Mouse (Mus musculus): ENCODE results near the gene Btg4.

The Btg4 gene

GRCm38 (mm10) chr9:51165312-51166180 lies 104.8 kb downstream of the Btg4 start, which contains the start of gene Gm32742:
Gene Gm32742 (minus strand): TSS chr9:51165517.
- DNase-seq (ENCODE audit: low spot score in 2 of 2), result no peak

DNA sequence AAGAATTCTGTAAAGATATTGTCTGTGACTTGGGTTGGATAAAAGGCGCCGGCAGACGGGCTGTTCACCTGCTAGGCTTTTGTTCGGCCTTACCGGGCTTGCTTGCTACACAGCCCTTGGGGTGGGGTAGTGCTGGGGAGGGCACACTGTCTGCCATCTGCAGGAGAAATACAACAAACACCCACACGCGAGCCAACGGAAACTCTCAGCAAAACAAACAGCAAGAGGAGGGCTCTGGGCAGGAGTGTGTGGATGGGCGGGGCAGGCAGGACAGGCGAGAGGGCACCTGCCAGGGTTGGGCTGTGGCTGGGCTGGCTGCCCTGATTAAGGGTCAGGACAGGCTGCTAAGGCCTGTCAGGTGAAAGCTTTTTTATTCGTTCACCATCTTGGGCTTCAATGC lies 107.3 kb downstream of the Btg4 start:
- DNase-seq (ENCODE audit: low spot score in 2 of 2), result no peak

DNA sequence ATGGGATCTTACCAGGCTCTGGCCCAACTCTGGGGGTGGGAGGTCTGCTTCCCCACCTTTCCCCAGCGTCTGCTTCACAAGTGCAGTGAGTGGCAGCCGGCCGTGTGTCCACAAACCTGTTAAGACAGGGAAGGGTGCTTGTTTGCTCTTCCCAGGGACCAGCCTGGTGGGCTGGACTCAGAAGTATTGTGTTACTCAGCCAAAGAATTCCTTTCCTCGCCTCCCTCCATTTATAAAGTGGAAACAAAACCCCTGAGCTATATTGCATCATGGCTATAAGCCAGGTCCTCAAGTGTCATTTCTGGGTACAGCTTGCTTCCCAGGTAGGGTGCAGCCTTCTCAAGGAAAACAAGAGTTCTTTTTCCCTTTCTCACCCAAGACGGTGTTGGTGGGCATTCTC lies 108.0 kb downstream of the Btg4 start:
- no peak for DNase-seq (ENCODE audit: low spot score in 2 of 2)

GRCm38 (mm10) chr9:51169133-51169532 lies 108.4 kb downstream of the Btg4 start:
- no peak for DNase-seq (ENCODE audit: low spot score in 2 of 2)
